Mouse (Mus musculus) heart, adult 2 months (tissue): ENCODE data around the gene Fancc.

ENCODE experiments used
- CTCF ChIP-seq: fragments of 200-600 bp; IDR thresholded peaks from 2 replicates; pipeline ENCODE4 v1.8.1; 2022; ENCODE audit warnings: antibody characterized with exemption, mild to moderate bottlenecking, moderate library complexity
- POLR2A ChIP-seq: fragments of 200-500 bp; IDR thresholded peaks from 2 replicates; pipeline ENCODE4 v1.6.1; 2011; ENCODE audit warnings: mild to moderate bottlenecking, low read depth, low read length, control low read depth; ENCODE audit not compliant: insufficient read depth

- no peak for TF ChIP-seq CTCF
- TF ChIP-seq POLR2A = no peak
Measured at GRCm38 (mm10) chr13:63423060-63423459, 74.0 kb downstream of the Fancc start.
